Mouse (Mus musculus) spleen, embryonic (tissue): ENCODE measurements around the gene Panx3.

ENCODE experiments used
- CTCF ChIA-PET: fragments of 350-600 bp; sonication (Branson Sonifier 250); formaldehyde crosslinking; loops from one replicate; lab custom pipeline; 2022; lab: Charles Lee

Gene Panx3

DNA sequence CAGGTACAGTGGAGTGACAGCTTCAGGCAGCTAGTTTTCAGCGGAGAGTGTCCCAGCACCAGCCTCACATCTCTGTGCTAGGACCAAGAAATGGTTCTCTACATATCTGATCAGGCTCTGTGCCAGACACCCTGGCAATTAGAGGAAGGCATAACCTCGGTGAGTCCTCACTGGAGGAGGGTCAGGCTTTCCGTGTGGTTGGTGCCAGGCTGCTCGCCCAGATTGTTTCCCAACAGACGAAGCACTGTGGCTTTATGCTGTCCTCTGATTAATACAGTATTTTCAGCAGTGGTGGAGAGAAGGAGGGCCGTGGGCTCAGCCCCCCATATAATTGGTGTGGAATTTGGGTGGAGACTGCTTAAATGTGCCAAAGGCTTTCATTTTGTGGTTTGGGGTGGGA lies at the start of gene Panx3:
Panx3 (minus strand) TSS at position 121 of the 400 bp plus-strand sequence.
- CTCF ChIA-PET = no interaction called here

DNA sequence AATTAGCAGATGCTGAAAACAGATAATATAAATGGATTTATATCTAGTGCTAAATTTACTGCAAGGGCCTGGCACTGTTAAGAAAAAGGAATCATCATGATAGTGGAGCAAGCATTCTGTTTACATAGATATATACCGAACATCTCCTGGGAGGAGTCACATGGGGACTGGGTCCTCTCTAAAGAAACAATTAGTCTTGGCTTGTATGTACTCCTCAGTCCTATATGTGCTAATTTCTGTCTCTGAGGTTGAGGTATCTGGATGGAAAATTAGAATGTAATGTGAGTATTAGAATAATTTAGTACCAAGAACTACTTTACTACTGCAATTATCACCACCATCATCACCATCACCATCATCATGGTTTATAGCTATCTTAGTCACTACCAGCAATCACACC lies 47.1 kb upstream of the Panx3 start, which contains the start of gene Olfr160:
Olfr160 (minus strand) TSS at position 101 of the 400 bp plus-strand sequence.
- CTCF ChIA-PET = no interaction called here

DNA sequence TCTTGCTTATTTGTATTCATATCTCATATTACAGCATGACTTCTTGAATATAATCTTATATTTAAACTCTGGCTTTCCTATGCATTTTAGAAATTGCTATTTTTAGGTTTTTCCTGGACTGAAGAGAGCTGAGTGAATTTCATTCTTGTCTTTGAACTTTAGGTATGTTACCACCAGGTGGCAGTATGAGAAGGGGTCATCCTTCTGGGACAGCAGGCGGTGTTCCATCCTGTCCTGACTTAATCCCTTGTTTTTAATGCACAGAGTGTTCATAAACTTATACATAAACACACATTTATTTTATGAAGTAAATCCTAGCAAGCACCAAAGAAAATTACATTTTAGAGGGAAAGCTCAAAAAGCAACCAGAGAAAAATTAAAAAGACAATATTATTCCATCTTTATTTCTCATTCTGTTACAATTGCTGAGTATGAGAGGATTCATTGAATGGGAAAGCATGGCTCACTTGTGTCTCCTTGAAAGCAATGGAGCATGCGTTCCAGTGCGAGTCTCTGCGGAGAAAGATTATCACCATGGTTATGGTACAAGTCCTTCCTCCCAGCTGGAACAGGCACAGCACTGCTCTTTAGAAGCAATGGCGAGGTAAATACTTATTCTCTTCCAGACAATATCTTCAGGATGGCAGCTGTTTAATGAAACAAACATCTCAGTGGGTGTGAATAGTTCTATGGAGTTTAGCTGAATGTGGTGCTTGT lies 21.1 kb upstream of the Panx3 start:
- CTCF ChIA-PET = interaction anchor here (1.1 kb wide), 1 partner anchor 10 kb away, joined by 3 read pairs; no protein-coding TSS in a partner anchor

DNA sequence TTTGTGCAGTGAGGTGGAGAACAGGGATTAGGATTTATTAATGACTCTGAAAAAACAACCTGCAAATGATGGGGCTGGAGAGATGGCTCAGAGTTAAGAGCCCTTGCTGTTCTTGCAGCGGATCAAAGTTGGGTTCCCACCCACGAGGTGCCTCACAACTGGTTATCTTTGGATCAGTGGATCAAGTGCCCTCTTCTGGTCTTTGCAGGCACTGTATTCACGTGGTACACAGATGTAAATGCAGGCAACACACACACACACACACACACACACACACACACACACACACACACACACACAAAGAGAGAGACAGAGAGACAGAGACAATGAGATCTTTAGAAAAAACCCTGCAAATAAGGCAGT lies 18.9 kb upstream of the Panx3 start:
- CTCF ChIA-PET = no interaction called here

DNA sequence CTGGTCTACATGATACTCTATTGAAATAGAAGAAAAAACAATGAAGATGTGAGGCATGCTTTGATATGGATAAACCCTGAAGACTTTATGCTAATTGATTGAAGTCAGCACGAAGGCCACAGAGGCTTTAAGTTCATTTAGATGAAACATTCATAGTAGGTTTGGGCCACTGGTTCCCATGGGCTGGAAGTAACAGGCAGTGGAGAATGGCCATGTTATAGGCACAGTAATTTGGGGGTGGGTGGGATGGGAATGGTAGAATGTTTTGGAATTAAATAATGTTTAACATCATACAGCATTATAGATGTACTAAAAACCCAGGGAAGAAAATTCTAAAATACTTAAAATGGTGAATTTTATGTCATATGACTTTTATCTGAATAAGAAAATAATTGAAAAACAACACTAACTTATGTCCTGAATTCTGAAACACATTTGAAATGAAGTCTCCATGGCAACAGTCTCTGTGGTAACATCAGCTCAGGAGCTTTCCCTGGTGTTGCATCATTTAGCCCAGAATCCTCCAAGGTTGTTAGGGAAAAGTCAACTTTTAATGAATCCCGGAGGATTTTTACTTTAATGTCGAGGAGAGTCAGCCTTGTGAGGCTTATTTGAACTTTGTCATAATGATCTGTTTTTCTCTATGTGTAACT lies 18.4 kb upstream of the Panx3 start:
- CTCF ChIA-PET = no interaction called here

DNA sequence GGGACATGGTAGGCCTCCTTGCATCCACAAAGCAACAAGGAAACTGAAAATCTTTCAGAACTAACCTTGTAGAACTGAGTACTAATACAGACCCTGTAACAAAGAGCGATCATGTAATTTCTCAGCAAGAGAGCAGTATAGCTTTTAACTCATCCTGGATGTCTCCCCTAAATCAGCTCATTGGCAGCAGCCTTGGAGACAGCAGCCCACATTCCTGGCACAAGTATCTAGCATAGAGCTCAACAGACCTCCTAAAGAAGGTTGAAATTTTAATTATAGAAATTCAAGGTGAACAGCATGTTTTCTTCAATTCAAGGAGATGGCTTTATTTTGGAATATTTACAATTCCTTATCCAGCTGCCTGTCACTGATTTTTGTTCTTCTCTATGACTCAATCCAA lies 12.1 kb upstream of the Panx3 start:
- CTCF ChIA-PET = interaction anchor here (0.7 kb wide), 1 partner anchor 44 kb away, joined by 3 read pairs; no protein-coding TSS in a partner anchor

DNA sequence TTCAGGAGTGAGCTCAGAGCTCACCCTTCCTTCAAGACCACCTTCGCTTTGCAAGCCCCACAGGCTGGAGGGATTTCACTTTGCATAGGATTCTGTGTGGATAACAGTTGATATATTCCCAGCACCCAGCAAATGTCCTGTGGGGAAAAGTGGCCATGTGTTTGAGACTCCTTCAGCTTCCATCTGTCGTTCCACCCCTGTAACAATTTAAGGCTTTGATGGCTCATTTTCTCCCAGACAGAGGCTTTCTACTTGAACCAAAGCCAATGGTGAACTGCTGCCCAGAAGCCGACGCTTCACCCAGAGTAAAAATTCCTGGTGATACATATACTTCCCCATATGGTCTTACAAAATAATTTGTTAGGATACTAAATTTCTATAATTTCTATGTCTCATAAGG lies 6.3 kb upstream of the Panx3 start:
- CTCF ChIA-PET = no interaction called here

DNA sequence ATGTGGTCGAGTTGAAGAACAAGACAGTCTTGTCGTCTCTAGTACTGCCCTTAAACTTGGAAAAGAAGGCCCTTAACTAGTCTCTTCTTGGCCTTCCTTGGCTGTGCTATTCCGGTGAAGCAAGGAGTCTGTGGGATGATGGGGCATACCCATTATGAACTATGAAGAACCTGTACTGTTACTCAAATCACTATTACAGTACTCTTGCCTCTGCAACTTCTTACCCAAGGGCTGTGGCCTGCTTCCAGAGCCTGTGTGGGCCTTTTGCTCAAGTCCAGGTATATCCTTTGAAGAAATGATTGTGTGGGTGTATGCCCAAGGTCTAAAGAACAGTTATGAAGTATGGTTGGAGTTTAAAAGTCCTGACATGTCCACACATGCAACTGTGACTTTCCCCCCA lies 1.2 kb upstream of the Panx3 start:
- CTCF ChIA-PET = no interaction called here

DNA sequence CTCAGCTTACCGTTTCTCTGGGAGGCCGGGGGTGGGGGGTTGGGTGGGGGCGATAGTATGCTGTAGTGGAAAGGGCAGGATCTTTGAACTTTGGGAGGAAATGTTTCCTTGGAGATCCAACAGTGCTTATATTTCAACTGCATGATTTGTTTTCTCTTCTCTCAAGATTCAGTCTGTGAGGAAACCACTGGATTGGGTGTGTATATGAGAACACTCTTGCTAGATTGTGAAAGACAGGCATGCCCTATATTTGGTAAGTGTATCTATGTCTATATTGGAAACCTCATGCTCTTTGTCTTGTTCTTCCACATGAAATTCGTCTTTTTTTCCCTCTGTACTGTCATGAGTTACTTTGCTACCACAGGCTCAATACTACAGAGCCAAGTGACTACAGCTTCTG lies 643 bp upstream of the Panx3 start:
- CTCF ChIA-PET = no interaction called here

DNA sequence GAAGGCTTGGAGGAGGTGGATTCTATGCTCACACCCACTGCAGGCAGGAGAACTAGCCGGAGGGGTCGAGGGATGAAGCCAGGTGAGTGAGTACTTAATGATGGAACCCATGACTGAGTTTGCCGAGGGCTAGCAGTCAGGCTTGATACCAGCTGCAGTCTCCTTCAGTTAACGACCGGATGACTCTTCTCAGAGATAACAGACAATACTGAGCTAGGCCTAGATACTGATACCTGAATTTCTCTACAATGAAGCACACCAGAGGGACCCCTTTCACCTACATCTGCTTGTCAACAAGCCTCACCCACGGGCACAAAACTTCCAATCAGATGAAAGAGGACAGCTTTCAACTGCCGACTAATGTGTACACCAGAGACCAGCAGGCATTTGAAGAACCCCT lies 3.0 kb downstream of the Panx3 start:
- CTCF ChIA-PET = no interaction called here

DNA sequence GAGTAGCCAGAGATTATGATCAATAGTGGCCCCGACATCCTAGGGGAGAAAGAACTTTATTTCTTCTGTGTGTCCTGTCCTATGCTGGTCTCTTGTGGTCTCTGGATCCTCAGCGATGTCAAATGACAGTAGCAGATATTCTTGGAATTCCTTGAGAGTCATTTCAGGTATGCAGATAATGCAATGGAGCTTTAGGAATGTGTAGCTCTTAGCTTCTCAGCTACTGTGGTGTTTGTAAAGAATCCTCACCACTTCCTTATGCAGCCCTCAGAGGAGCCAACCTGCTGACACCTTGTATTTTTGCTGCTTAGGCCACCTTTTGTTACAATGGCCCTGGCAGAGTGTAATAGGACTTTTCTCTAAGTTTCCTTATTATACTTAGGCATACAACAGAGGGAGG lies 4.4 kb downstream of the Panx3 start:
- CTCF ChIA-PET = no interaction called here

DNA sequence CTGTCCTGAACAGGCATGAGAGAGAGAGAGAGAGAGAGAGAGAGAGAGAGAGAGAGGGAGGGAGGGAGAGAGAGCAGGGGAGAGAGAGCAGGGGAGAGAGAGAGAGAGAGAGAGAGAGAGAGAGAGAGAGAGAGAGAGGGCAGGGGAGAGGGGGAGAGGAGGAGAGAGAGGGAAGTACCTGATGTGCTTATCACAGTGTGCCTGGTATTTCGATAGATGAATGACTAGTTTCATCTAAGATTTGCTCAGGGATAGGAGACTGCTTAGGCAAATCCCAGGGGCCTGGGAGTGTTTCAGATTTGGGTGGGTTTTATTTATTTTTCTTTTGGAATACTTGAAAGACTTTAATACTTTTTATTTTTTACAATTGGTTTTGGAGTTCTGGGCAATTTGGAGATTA lies 5.8 kb downstream of the Panx3 start:
- CTCF ChIA-PET = no interaction called here

DNA sequence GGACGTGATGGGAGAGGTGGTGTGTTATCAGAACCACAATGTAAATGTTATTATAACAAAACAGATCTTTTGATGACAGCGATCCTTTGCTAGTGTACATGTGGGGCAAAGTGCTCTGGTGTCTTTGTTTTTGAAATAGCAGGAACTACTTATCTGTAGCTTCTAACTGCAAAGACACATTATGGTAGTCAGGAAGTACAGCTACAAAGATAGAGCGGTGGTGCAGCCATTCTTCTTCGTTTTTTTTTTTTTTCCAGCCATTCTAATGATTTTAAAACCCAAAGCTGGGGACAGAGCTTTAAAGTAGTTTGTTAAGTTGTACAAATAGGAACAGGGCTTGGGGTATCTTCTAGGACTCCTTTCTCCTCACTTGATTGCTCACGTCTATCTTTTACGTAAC lies 9.6 kb downstream of the Panx3 start:
- CTCF ChIA-PET = interaction anchor here (0.6 kb wide), 1 partner anchor 124 kb away, joined by 3 read pairs; no protein-coding TSS in a partner anchor

DNA sequence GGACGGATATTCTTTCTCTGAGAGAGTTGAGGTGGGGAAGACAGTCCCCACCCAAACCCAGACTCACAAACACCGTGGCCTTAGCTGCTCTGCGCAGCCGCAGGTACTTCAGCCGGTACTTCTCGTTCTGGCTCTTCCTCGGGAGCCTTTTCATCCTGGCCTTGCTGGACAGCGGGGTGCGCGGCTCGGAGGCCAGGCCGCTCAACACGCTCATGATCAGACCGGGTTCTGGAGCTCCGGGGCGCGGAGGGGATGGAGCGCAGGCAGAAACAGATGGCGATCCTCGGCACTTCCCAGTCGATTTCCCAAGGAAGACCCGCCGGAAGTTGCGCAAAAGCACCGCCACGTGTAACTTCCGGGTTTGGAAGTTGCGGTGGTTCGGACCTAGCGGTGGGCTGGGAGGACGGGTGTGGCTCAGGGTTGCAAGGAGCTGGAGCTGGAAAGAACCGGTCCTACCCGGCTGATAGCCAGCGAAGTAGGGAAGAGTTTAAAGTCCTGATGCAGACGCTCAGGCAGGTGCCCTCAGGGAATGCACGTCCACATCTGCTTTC lies 12.0 kb downstream of the Panx3 start, which contains the start of gene Tbrg1:
Tbrg1 (minus strand) TSS at position 382 of the 551 bp plus-strand sequence.
- CTCF ChIA-PET = interaction anchor here (0.5 kb wide), 1 partner anchor 237 kb away, joined by 4 read pairs; no protein-coding TSS in a partner anchor

DNA sequence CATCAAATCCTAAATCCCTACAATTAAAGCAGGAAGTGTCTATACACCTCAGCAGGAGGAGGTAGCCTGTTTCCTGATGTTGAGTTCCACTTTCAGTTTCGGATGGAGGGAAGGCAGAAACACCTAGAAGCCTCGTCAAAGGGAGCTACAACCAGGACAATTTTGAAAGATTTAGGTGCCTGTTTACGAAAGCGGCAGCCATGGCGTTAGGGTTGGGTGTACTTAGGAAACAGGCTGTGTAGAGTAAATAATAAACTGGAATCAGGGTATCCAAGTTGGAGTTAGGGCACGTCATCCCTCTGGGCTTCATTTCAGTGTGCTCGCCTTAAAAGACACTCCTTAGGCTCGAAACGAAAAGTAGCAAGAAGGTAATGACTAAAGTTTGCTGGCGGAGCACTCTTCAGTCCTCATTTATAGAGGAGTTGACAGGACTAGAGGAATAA lies 12.6 kb downstream of the Panx3 start:
- CTCF ChIA-PET = interaction anchor here (0.5 kb wide), 1 partner anchor 236 kb away, joined by 4 read pairs; no protein-coding TSS in a partner anchor

DNA sequence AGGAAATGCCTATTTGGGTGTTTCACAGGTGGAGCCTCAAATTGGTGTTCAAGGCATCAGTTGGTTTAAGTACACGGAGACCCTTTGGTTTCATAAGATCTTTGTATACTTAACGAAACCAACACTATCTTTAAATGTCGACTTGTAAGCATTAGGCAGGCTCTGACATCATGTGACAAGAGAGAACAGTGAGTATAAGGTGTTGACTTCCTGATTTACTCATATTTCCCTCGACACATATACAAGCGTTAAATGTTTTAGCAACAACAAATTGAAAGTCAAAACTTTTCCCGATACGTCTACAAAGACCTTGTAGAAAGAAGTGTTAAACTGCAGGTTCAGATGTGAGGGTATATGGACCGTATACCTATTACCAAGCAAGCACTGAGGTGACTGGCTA lies 13.1 kb downstream of the Panx3 start:
- CTCF ChIA-PET = no interaction called here

DNA sequence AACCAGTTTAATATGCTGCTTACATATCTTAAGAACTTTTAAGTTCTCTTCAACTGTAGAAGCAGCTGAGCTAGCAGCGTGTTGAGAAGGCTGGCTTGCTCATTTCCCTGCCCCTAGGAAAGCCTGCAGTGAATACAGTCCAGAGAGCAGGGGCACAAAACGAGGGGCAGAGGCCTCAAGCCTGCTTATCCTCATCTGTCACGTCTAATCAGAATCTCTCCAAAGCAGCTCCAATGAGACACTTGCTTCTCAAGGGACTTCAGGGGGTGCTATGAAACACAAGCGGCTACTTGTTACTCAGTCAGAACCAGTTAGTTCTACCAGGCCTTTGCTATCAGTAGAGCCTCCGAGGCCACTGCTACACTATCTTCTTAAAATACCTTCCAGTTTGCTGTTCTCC lies 15.2 kb downstream of the Panx3 start:
- CTCF ChIA-PET = no interaction called here

DNA sequence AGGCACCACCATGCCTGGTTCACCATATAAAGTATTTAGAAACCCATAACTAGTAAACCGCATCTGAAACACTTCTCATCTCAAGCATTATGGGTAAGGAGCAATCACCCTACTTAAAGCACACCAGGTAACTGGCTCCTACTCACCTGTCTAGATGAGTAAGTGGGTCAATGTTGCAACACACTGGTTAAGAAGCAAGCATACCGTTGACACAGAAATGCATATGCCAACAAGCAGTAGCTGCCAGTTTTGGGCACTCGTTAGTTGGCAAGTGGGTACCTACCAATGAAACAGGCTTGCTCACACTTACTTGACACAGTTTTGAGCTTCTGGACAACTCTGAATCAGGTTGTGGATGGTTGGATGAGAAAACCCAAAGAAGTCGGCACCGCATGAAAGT lies 18.4 kb downstream of the Panx3 start:
- CTCF ChIA-PET = no interaction called here

DNA sequence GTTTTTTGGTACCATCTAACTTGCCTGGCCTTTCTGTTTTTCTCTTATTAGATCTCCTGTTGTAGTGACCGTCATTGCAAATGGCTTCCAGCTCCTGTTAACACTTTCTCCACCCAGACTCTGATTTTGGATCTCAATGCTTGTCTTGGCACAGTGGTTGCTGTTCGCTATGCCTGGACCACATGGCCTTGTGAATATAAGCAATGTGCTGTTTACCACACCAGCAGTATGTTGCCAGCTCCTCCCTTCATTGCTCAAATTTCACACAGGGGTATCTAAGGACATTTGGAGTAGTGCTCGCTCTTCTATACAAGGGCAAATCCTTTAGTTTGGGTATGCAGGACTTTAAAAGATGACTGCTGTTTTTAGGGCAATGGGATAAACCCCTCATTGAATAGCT lies 22.8 kb downstream of the Panx3 start:
- CTCF ChIA-PET = no interaction called here

DNA sequence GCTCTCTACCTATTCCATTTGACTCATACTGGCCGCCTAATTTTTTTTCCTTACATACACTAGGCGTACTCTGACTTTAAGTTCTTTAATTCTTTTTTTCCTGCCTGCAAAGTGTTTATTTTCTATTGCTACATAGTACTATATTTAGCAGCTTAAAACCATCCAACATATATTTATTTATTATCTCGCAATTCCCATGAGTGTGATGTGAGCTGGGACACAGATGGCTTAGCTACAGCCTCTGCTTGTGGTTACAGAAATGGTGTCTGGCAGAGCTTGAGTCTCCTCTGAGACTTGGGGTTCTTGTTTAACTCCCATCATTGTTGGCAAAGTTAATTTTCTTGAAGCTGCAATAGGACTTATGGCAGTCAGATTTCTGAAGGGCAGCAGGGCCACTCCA lies 30.3 kb downstream of the Panx3 start:
- CTCF ChIA-PET = no interaction called here

DNA sequence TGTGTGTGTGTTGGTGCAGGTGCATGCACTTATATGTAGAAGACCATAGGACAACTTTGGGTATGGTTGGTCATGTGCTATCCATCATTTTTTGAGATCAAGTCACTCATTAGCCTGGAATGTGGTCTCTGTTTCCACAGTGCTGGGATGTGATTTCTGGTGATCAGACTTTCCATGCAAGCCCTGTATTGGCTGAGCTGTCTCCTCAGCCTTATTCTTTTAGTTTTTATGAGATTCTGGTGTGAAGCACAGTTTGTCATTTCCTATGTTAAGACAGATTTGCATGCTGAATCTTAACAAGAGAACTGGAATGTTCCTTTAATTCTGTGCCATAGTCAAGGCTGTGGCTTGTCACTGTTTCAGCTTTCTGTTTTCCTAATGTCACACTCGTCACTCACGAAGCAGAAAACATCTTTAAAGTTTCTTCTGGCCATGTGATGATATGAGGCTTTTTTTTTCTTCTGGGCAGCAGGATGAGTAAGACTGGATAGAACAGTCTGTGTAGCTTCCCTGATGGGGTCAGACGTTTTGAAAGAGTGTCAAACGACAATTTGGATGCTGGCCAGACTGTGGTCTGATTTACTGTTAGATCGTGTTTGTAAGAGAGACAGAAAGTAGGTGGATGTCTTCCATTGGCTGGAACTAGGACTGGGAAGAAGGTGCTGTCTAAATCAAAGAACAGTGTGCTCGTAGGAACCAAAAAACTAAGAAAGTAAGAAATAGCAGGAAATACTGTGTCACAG lies 32.1 kb downstream of the Panx3 start:
- CTCF ChIA-PET = interaction anchor here (0.6 to 1.0 kb wide), 2 partner anchors 44 to 233 kb away, joined by 3 read pairs; no protein-coding TSS in a partner anchor

DNA sequence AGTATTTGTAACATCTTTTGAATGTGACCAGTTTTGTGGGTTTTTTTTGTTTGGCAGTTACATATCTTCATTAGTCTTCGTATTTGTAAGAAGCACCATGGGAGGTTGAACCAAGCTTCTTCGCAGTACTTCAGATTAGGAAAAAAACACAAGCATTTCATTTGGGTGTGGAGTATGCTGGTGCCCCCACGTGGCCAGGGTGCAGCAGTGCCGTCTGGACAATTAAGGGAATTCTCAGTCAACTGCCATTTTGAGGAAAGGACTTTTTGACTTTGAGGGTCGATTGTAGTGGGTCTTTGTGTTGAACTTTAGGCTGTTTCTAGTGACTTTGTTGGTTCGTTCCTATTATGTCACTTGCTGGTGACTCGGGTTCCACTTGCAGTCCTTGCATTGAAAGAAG lies 32.7 kb downstream of the Panx3 start:
- CTCF ChIA-PET = interaction anchor here (1.0 kb wide), 1 partner anchor 232 kb away, joined by 3 read pairs; no protein-coding TSS in a partner anchor
